Mouse (Mus musculus) C2C12 (cell line): ENCODE results near the gene Ptpre.

Source experiments
- CEBPB ChIP-seq: IDR thresholded peaks from one replicate; pipeline ENCODE4 v1.6.1; 2011; ENCODE audit warnings: low read depth, mild to moderate bottlenecking, control low read depth, moderate library complexity
- USF1 ChIP-seq: IDR thresholded peaks from one replicate; pipeline ENCODE4 v1.6.1; 2011; ENCODE audit warnings: low read depth, mild to moderate bottlenecking, control low read depth, moderate library complexity

GRCm38 (mm10) chr7:135694796-135695195, 157.5 kb downstream of the Ptpre start:
- no peak for TF ChIP-seq USF1
- TF ChIP-seq CEBPB = no peak
